Mouse (Mus musculus): ENCODE data around the gene Apoc2. TPM values are rescaled to one million over a fixed set of nuclear protein-coding genes. Genes with fewer than 3 reads are reported as not detected.
A peak's percentile ranks its signal among the peaks of the same experiment; 100 is the strongest.

Apoc2 gene
- polyA plus RNA-seq (2014; fragmentation: Nextera tagmentation; extraction: Ambion mirVana), result 4.9 TPM in 1 of 2 replicates, not detected in the other

DNA sequence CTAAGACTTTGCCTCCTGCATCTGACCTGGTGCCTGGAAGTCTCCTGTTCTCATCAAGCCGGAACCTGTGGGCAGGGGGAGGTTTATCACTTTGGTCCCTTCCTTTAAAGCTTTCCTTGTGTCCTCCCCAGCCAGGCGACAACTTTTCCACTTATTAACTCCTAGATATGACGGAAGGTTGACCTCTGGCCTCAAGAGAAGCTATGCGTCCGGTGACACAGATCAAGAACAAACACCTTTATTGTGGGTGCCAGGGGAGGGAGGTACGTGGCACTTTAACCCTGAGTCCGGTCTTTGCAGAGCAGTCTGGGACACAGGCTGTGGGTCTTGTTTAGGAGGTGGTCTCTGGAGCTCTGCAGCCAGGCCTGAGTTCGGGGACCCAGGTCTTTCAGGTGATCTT is at the start of gene Apoc2:
Gene Apoc2 (minus strand): TSS at position 70 of the 400 bp plus-strand sequence.
- no peak within 1 kb of the TSS for H3K4me3 ChIP-seq (ENCODE audit: low read depth, low read length)
- H3K4me2 ChIP-seq, result no peak within 1 kb of the TSS
- WGBS (ENCODE audit: insufficient replicate concordance), result 61% methylated on average over 8 of the region's 8 CpGs
- no peak within 1 kb of the TSS for H3K9ac ChIP-seq (ENCODE audit: low read depth, low read length)
- H3K27ac ChIP-seq (ENCODE audit: low read depth, low read length), result no peak within 1 kb of the TSS
- H3K4me1 ChIP-seq (ENCODE audit: control insufficient read depth, insufficient read depth, low read length), result 0 out of 2 replicates have a peak, but pooled peaks cover 3% of the 10 kb centered on the region
- no peak for ATAC-seq (replicated peaks; ENCODE audit: insufficient number of reproducible peaks, low FRiP score, low TSS enrichment)
- H3K36me3 ChIP-seq (ENCODE audit: control insufficient read depth, insufficient read depth, low read length), result no peaks in the 10 kb centered on the region
- no peaks in the 10 kb centered on the region for H3K27me3 ChIP-seq (ENCODE audit: control insufficient read depth, insufficient read depth, low read length)
- H3K9me3 ChIP-seq (replicated peaks; ENCODE audit: control insufficient read depth, low read length), result no peaks in the 10 kb centered on the region

DNA sequence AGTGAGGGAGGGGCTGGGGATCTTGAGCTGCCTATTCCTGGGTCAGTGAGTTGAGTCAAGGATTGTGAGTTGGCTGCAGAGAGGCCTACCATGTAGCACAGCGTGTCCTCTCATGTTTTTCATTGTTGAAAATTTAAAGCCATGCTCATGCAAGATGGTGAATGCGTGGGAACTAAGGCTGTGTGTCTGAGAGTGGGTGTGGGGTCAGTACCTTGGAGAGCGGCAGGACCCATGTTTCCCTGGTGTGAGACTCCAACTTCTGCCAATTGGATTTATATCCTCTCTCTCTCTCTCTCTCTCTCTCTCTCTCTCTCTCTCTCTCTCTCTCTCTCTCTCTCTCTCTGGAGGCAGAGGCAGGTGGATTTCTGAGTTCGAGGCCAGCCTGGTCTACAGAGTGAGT is 48.8 kb upstream of the Apoc2 start:
- Histone ChIP-seq H3K27me3 (ENCODE audit: control insufficient read depth, insufficient read depth, low read length) (no peaks in the 10 kb centered on the region), H3K4me3 (ENCODE audit: low read depth, low read length) (no peak overlapping the region), H3K9me3 (replicated peaks; ENCODE audit: control insufficient read depth, low read length) (peaks cover 5% of the 10 kb centered on the region), H3K27ac (ENCODE audit: low read depth, low read length) (no peak overlapping the region), H3K4me1 (ENCODE audit: control insufficient read depth, insufficient read depth, low read length) (no peaks in the 10 kb centered on the region), H3K36me3 (ENCODE audit: control insufficient read depth, insufficient read depth, low read length) (peaks cover 48% of the 10 kb centered on the region), H3K9ac (ENCODE audit: low read depth, low read length) (no peak overlapping the region), H3K4me2 (no peak overlapping the region)
- 89% methylated on average over 4 of the region's 4 CpGs for WGBS (ENCODE audit: insufficient replicate concordance)
- no peak for ATAC-seq (replicated peaks; ENCODE audit: insufficient number of reproducible peaks, low FRiP score, low TSS enrichment)

DNA sequence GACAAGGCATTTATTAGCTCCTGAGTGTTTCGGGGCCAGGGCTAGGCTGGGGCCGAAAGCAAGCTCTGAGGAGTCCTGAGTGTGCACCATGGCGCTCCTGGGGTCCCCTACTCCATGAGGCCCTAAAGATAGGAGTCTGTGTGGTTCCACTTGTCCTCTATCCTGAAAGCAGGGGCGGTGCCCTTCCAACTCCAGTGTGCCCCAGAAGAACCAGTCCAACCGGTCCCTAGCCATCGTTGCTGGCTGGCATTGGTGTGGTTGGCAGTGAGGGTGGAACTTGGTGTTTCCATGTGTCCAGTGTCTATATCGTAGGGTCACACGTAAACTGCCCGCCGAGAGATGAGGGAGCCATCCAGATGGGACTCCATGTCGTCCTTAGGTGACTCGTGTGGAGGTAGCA is 46.4 kb upstream of the Apoc2 start:
- Histone ChIP-seq H3K27ac (ENCODE audit: low read depth, low read length) (no peak overlapping the region), H3K9ac (ENCODE audit: low read depth, low read length) (no peak overlapping the region), H3K27me3 (ENCODE audit: control insufficient read depth, insufficient read depth, low read length) (no peaks in the 10 kb centered on the region), H3K4me2 (no peak overlapping the region), H3K4me1 (ENCODE audit: control insufficient read depth, insufficient read depth, low read length) (no peaks in the 10 kb centered on the region), H3K9me3 (replicated peaks; ENCODE audit: control insufficient read depth, low read length) (peaks cover 12% of the 10 kb centered on the region), H3K36me3 (ENCODE audit: control insufficient read depth, insufficient read depth, low read length) (peaks cover 49% of the 10 kb centered on the region), H3K4me3 (ENCODE audit: low read depth, low read length) (no peak overlapping the region)
- no peak for ATAC-seq (replicated peaks; ENCODE audit: insufficient number of reproducible peaks, low FRiP score, low TSS enrichment)
- WGBS (ENCODE audit: insufficient replicate concordance), result 90% methylated on average over 12 of the region's 12 CpGs

DNA sequence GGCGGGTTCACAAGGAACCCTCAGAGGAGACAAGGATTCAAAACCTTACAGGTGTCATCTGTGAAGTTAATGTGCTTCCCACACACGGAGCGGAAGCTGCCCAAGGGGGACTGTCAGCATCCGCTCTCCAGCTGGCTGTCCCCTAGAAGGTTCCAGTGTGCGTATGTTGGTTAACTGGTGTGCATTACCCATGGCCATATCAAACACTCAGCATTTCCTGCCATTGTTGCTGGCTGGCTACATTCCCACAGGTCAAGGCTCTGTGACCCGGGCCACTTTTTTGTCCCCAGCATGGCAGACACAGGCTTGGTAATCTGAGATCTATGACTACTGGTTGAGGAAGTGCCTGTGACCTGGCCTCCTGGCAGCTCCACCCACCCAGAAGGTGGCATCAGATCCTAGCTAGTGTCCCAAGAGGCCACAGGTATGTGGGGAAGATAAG is 45.0 kb upstream of the Apoc2 start:
- Histone ChIP-seq H3K36me3 (ENCODE audit: control insufficient read depth, insufficient read depth, low read length) (peaks cover 43% of the 10 kb centered on the region), H3K27me3 (ENCODE audit: control insufficient read depth, insufficient read depth, low read length) (no peaks in the 10 kb centered on the region), H3K9ac (ENCODE audit: low read depth, low read length) (no peak overlapping the region), H3K27ac (ENCODE audit: low read depth, low read length) (peak overlapping the region; percentile 66), H3K4me1 (ENCODE audit: control insufficient read depth, insufficient read depth, low read length) (no peaks in the 10 kb centered on the region), H3K4me3 (ENCODE audit: low read depth, low read length) (no peak overlapping the region), H3K9me3 (replicated peaks; ENCODE audit: control insufficient read depth, low read length) (peaks cover 12% of the 10 kb centered on the region), H3K4me2 (no peak overlapping the region)
- 73% methylated on average over 6 of the region's 6 CpGs for WGBS (ENCODE audit: insufficient replicate concordance)
- peak; percentile 31; the same call in 1 of the 2 replicates for ATAC-seq (replicated peaks; ENCODE audit: insufficient number of reproducible peaks, low FRiP score, low TSS enrichment)

DNA sequence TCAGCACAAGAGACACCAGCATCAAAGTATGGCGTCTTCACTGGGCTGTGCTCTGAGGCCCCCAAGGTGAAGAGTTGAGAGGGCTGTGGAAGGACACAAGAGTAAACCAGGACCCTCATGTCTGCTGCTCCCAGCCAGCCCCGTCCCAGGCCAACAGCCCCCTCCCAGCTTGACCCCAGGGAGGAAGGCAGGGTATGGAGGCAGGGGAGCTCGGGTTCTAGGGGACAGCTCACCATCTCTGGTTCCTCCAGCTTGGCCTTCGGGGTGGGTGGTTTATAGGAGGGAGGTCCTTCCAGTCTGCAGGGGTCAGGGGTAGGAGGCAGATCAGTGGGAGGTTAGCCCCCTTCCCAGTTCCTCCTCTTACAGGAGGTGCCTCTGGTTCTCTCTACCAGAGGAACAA is 41.5 kb upstream of the Apoc2 start:
- WGBS (ENCODE audit: insufficient replicate concordance), result 91% methylated on average over 4 of the region's 4 CpGs
- no peak for ATAC-seq (replicated peaks; ENCODE audit: insufficient number of reproducible peaks, low FRiP score, low TSS enrichment)
- Histone ChIP-seq H3K27ac (ENCODE audit: low read depth, low read length) (no peak overlapping the region), H3K4me1 (ENCODE audit: control insufficient read depth, insufficient read depth, low read length) (peaks cover 9% of the 10 kb centered on the region), H3K4me2 (no peak overlapping the region), H3K9me3 (replicated peaks; ENCODE audit: control insufficient read depth, low read length) (peaks cover 12% of the 10 kb centered on the region), H3K27me3 (ENCODE audit: control insufficient read depth, insufficient read depth, low read length) (no peaks in the 10 kb centered on the region), H3K9ac (ENCODE audit: low read depth, low read length) (no peak overlapping the region), H3K36me3 (ENCODE audit: control insufficient read depth, insufficient read depth, low read length) (peaks cover 24% of the 10 kb centered on the region), H3K4me3 (ENCODE audit: low read depth, low read length) (no peak overlapping the region)

DNA sequence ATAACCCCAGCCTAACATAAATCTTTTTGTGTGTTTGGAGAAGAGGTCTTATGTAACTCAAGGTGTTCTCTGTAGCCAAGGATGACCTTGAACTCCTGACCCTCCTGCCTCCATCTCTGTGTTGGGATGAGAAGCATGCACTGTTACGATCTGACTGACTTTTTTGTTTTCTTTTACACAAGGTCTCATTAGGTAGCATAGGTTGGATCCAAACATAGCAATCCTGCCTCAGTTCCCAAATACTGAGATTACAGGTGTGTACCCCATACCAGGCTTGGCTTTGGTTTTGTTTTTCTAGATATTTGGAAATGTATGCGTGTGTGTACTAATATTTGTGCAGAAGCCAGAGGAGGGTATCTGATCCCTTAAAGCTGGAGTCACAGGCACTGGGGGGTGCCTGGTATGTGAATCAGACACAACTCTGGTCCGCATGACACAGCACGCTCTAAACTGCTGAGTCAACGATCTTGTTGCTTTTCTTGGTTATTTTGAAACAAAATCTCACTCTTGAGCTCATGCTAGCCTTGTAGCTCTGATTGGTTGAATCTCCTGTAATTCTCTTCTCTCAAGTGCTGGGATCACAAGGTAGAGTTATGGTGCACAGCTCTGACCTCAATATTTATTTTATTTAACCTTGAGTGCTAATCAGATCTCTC is 40.7 kb upstream of the Apoc2 start:
- peaks cover 12% of the 10 kb centered on the region for H3K9me3 ChIP-seq (replicated peaks; ENCODE audit: control insufficient read depth, low read length)
- H3K9ac ChIP-seq (ENCODE audit: low read depth, low read length), result no peak overlapping the region
- H3K36me3 ChIP-seq (ENCODE audit: control insufficient read depth, insufficient read depth, low read length), result peaks cover 26% of the 10 kb centered on the region
- no peak overlapping the region for H3K27ac ChIP-seq (ENCODE audit: low read depth, low read length)
- WGBS (ENCODE audit: insufficient replicate concordance), result 88% methylated on average over 5 of the region's 5 CpGs
- no peak overlapping the region for H3K4me2 ChIP-seq
- no peaks in the 10 kb centered on the region for H3K27me3 ChIP-seq (ENCODE audit: control insufficient read depth, insufficient read depth, low read length)
- H3K4me3 ChIP-seq (ENCODE audit: low read depth, low read length), result no peak overlapping the region
- no peak for ATAC-seq (replicated peaks; ENCODE audit: insufficient number of reproducible peaks, low FRiP score, low TSS enrichment)
- peaks cover 13% of the 10 kb centered on the region for H3K4me1 ChIP-seq (ENCODE audit: control insufficient read depth, insufficient read depth, low read length)

DNA sequence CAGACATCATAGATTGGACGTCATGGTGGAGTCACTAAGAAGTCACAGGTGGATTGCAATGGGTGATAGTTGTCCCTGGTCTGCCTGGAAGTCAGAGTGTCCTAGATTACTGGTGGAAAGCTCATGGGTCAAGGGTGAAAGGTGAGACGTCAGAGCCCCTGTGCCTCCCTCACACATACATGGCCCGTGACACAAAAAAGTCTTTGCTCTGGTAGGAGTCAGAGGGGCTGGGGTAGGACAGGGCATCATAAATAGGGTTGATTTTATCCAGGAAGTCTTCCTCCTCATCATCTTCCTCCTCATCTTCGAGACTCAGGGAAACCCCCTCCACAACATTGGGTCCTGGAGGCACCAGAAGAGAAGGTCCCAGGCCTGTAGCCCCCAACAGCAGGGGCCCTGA is 39.6 kb upstream of the Apoc2 start:
- H3K4me1 ChIP-seq (ENCODE audit: control insufficient read depth, insufficient read depth, low read length), result peaks cover 13% of the 10 kb centered on the region
- 77% methylated on average over 4 of the region's 4 CpGs for WGBS (ENCODE audit: insufficient replicate concordance)
- H3K9me3 ChIP-seq (replicated peaks; ENCODE audit: control insufficient read depth, low read length), result peaks cover 12% of the 10 kb centered on the region
- H3K27me3 ChIP-seq (ENCODE audit: control insufficient read depth, insufficient read depth, low read length), result no peaks in the 10 kb centered on the region
- no peak overlapping the region for H3K4me3 ChIP-seq (ENCODE audit: low read depth, low read length)
- no peak overlapping the region for H3K9ac ChIP-seq (ENCODE audit: low read depth, low read length)
- peaks cover 25% of the 10 kb centered on the region for H3K36me3 ChIP-seq (ENCODE audit: control insufficient read depth, insufficient read depth, low read length)
- ATAC-seq (replicated peaks; ENCODE audit: insufficient number of reproducible peaks, low FRiP score, low TSS enrichment), result no peak
- no peak overlapping the region for H3K27ac ChIP-seq (ENCODE audit: low read depth, low read length)
- H3K4me2 ChIP-seq, result no peak overlapping the region; the same call in 1 of the 2 replicates

DNA sequence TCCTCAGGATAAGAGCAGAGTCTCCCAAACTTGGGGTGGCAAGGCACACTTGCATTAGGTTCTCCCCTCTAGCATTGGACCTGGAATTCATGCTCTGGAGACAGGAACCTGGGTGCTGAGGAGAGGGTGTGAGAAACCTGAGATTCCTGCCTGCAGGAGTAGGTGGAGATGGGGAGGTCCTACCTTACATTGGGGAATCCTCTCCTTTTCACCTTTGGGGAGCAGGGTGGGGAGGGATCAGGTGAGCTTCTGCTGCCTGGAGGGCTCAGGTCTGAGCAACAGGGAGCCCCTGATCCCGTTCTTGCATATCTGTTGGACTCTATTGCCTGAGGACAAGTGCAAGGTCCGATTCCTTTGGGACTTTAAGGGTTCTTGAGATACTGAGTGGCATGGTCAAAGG is 39.1 kb upstream of the Apoc2 start:
- H3K27ac ChIP-seq (ENCODE audit: low read depth, low read length), result peak overlapping the region; percentile 81; the same call in 1 of the 2 replicates
- peak overlapping the region; percentile 72 for H3K4me2 ChIP-seq
- H3K4me1 ChIP-seq (ENCODE audit: control insufficient read depth, insufficient read depth, low read length), result peaks cover 13% of the 10 kb centered on the region
- WGBS (ENCODE audit: insufficient replicate concordance), result 72% methylated on average over 2 of the region's 2 CpGs
- H3K27me3 ChIP-seq (ENCODE audit: control insufficient read depth, insufficient read depth, low read length), result no peaks in the 10 kb centered on the region
- peaks cover 27% of the 10 kb centered on the region for H3K36me3 ChIP-seq (ENCODE audit: control insufficient read depth, insufficient read depth, low read length)
- H3K4me3 ChIP-seq (ENCODE audit: low read depth, low read length), result no peak overlapping the region
- peak overlapping the region; percentile 28; the same call in 1 of the 2 replicates for H3K9ac ChIP-seq (ENCODE audit: low read depth, low read length)
- ATAC-seq (replicated peaks; ENCODE audit: insufficient number of reproducible peaks, low FRiP score, low TSS enrichment), result no peak
- H3K9me3 ChIP-seq (replicated peaks; ENCODE audit: control insufficient read depth, low read length), result peaks cover 10% of the 10 kb centered on the region
